Mouse (Mus musculus): ENCODE data around the gene Tbc1d5.

The Tbc1d5 gene

GRCm38 (mm10) chr17:50981933-50982332 lies 197.2 kb downstream of the Tbc1d5 start:
- no peaks in the 10 kb centered on the region for H3K36me3 ChIP-seq (ENCODE audit: insufficient read depth, low read length)
- no peaks in the 10 kb centered on the region for H3K9me3 ChIP-seq (ENCODE audit: low read length)
- no peaks in the 10 kb centered on the region for H3K27me3 ChIP-seq (ENCODE audit: insufficient read depth, low read length)
- no peak overlapping the region for H3K4me3 ChIP-seq (replicated peaks; ENCODE audit: low read length)
- TF ChIP-seq POU5F1 (IDR thresholded peaks at IDR 0.05; ENCODE audit: borderline replicate concordance, low read length): no peak
- no peak for TF ChIP-seq NANOG (IDR thresholded peaks at IDR 0.05; ENCODE audit: borderline replicate concordance, low read length)
- TF ChIP-seq CTCF (conservative IDR thresholded peaks at IDR 0.05; ENCODE audit: low read length): no peak
- H3K4me1 ChIP-seq (replicated peaks; ENCODE audit: low read depth, low read length): no peaks in the 10 kb centered on the region

GRCm38 (mm10) chr17:50972142-50972541 lies 207.0 kb downstream of the Tbc1d5 start:
- no peak overlapping the region for H3K4me3 ChIP-seq (replicated peaks; ENCODE audit: low read length)
- no peaks in the 10 kb centered on the region for H3K27me3 ChIP-seq (ENCODE audit: insufficient read depth, low read length)
- no peaks in the 10 kb centered on the region for H3K9me3 ChIP-seq (ENCODE audit: low read length)
- no peak for TF ChIP-seq CTCF (conservative IDR thresholded peaks at IDR 0.05; ENCODE audit: low read length)
- TF ChIP-seq NANOG (IDR thresholded peaks at IDR 0.05; ENCODE audit: borderline replicate concordance, low read length): no peak
- no peak for TF ChIP-seq POU5F1 (IDR thresholded peaks at IDR 0.05; ENCODE audit: borderline replicate concordance, low read length)
- H3K4me1 ChIP-seq (replicated peaks; ENCODE audit: low read depth, low read length): no peaks in the 10 kb centered on the region
- no peaks in the 10 kb centered on the region for H3K36me3 ChIP-seq (ENCODE audit: insufficient read depth, low read length)

- Histone ChIP-seq H3K4me3 (replicated peaks; ENCODE audit: low read length) (no peak overlapping the region), H3K4me1 (replicated peaks; ENCODE audit: low read depth, low read length) (no peaks in the 10 kb centered on the region), H3K36me3 (ENCODE audit: insufficient read depth, low read length) (no peaks in the 10 kb centered on the region), H3K27me3 (ENCODE audit: insufficient read depth, low read length) (no peaks in the 10 kb centered on the region), H3K9me3 (ENCODE audit: low read length) (no peaks in the 10 kb centered on the region)
- TF ChIP-seq POU5F1 (IDR thresholded peaks at IDR 0.05; ENCODE audit: borderline replicate concordance, low read length) (no peak), CTCF (conservative IDR thresholded peaks at IDR 0.05; ENCODE audit: low read length) (no peak), NANOG (IDR thresholded peaks at IDR 0.05; ENCODE audit: borderline replicate concordance, low read length) (no peak)
Measured at GRCm38 (mm10) chr17:50966147-50966546, 213.0 kb downstream of the Tbc1d5 start.

- Histone ChIP-seq H3K27me3 (ENCODE audit: insufficient read depth, low read length) (no peaks in the 10 kb centered on the region), H3K9me3 (ENCODE audit: low read length) (no peaks in the 10 kb centered on the region), H3K36me3 (ENCODE audit: insufficient read depth, low read length) (no peaks in the 10 kb centered on the region), H3K4me1 (replicated peaks; ENCODE audit: low read depth, low read length) (no peaks in the 10 kb centered on the region), H3K4me3 (replicated peaks; ENCODE audit: low read length) (no peak overlapping the region)
- TF ChIP-seq POU5F1 (IDR thresholded peaks at IDR 0.05; ENCODE audit: borderline replicate concordance, low read length) (no peak), CTCF (conservative IDR thresholded peaks at IDR 0.05; ENCODE audit: low read length) (no peak), NANOG (IDR thresholded peaks at IDR 0.05; ENCODE audit: borderline replicate concordance, low read length) (no peak)
Measured at GRCm38 (mm10) chr17:50954313-50954712, 224.8 kb downstream of the Tbc1d5 start.

- H3K27me3 ChIP-seq (ENCODE audit: insufficient read depth, low read length): no peaks in the 10 kb centered on the region
- H3K36me3 ChIP-seq (ENCODE audit: insufficient read depth, low read length): no peaks in the 10 kb centered on the region
- H3K4me1 ChIP-seq (replicated peaks; ENCODE audit: low read depth, low read length): no peaks in the 10 kb centered on the region
- TF ChIP-seq CTCF (conservative IDR thresholded peaks at IDR 0.05; ENCODE audit: low read length): no peak
- no peak for TF ChIP-seq NANOG (IDR thresholded peaks at IDR 0.05; ENCODE audit: borderline replicate concordance, low read length)
- no peak for TF ChIP-seq POU5F1 (IDR thresholded peaks at IDR 0.05; ENCODE audit: borderline replicate concordance, low read length)
- no peaks in the 10 kb centered on the region for H3K9me3 ChIP-seq (ENCODE audit: low read length)
- no peak overlapping the region for H3K4me3 ChIP-seq (replicated peaks; ENCODE audit: low read length)
Measured at GRCm38 (mm10) chr17:50922308-50922707, 256.8 kb downstream of the Tbc1d5 start.

- Histone ChIP-seq H3K36me3 (ENCODE audit: insufficient read depth, low read length) (no peaks in the 10 kb centered on the region), H3K27me3 (ENCODE audit: insufficient read depth, low read length) (no peaks in the 10 kb centered on the region), H3K4me3 (replicated peaks; ENCODE audit: low read length) (no peak overlapping the region), H3K9me3 (ENCODE audit: low read length) (0 out of 2 replicates have a peak, but pooled peaks cover 3% of the 10 kb centered on the region), H3K4me1 (replicated peaks; ENCODE audit: low read depth, low read length) (no peaks in the 10 kb centered on the region)
- no peak for TF ChIP-seq NANOG (IDR thresholded peaks at IDR 0.05; ENCODE audit: borderline replicate concordance, low read length)
- TF ChIP-seq CTCF (conservative IDR thresholded peaks at IDR 0.05; ENCODE audit: low read length): no peak
- no peak for TF ChIP-seq POU5F1 (IDR thresholded peaks at IDR 0.05; ENCODE audit: borderline replicate concordance, low read length)
Measured at GRCm38 (mm10) chr17:50915216-50915615, 263.9 kb downstream of the Tbc1d5 start.

- Histone ChIP-seq H3K4me3 (replicated peaks; ENCODE audit: low read length) (no peak overlapping the region), H3K27me3 (ENCODE audit: insufficient read depth, low read length) (no peaks in the 10 kb centered on the region), H3K36me3 (ENCODE audit: insufficient read depth, low read length) (no peaks in the 10 kb centered on the region), H3K9me3 (ENCODE audit: low read length) (no peaks in the 10 kb centered on the region), H3K4me1 (replicated peaks; ENCODE audit: low read depth, low read length) (no peaks in the 10 kb centered on the region)
- TF ChIP-seq POU5F1 (IDR thresholded peaks at IDR 0.05; ENCODE audit: borderline replicate concordance, low read length) (no peak), NANOG (IDR thresholded peaks at IDR 0.05; ENCODE audit: borderline replicate concordance, low read length) (no peak), CTCF (conservative IDR thresholded peaks at IDR 0.05; ENCODE audit: low read length) (no peak)
Measured at GRCm38 (mm10) chr17:50908568-50909335, 270.4 kb downstream of the Tbc1d5 start.

GRCm38 (mm10) chr17:50908160-50908559 lies 271.0 kb downstream of the Tbc1d5 start:
- no peaks in the 10 kb centered on the region for H3K9me3 ChIP-seq (ENCODE audit: low read length)
- no peaks in the 10 kb centered on the region for H3K4me1 ChIP-seq (replicated peaks; ENCODE audit: low read depth, low read length)
- H3K36me3 ChIP-seq (ENCODE audit: insufficient read depth, low read length): no peaks in the 10 kb centered on the region
- H3K27me3 ChIP-seq (ENCODE audit: insufficient read depth, low read length): no peaks in the 10 kb centered on the region
- TF ChIP-seq CTCF (conservative IDR thresholded peaks at IDR 0.05; ENCODE audit: low read length) (no peak), NANOG (IDR thresholded peaks at IDR 0.05; ENCODE audit: borderline replicate concordance, low read length) (no peak), POU5F1 (IDR thresholded peaks at IDR 0.05; ENCODE audit: borderline replicate concordance, low read length) (no peak)
- H3K4me3 ChIP-seq (replicated peaks; ENCODE audit: low read length): no peak overlapping the region

Data from E14TG2a.4 (cell line).